Mouse (Mus musculus): ENCODE results near the gene Katnb1.

Katnb1 gene

GRCm38 (mm10) chr8:95080381-95081341 lies at the start of gene Katnb1:
Gene Katnb1, plus strand, starts transcription at chr8:95081186.
- peak within 1 kb of the TSS; percentile 93 for H3K4me3 ChIP-seq (replicated peaks; ENCODE audit: low read length)
- H3K9me3 ChIP-seq (ENCODE audit: low read length), result no peaks in the 10 kb centered on the region
- H3K27me3 ChIP-seq (ENCODE audit: insufficient read depth, low read length), result peaks cover 3% of the 10 kb centered on the region
- no peak for TF ChIP-seq POU5F1 (IDR thresholded peaks at IDR 0.05; ENCODE audit: borderline replicate concordance, low read length)
- TF ChIP-seq CTCF (conservative IDR thresholded peaks at IDR 0.05; ENCODE audit: low read length), result no peak
- TF ChIP-seq NANOG (IDR thresholded peaks at IDR 0.05; ENCODE audit: borderline replicate concordance, low read length), result no peak
- peaks cover 29% of the 10 kb centered on the region for H3K36me3 ChIP-seq (ENCODE audit: insufficient read depth, low read length)
- H3K4me1 ChIP-seq (replicated peaks; ENCODE audit: low read depth, low read length), result peaks cover 48% of the 10 kb centered on the region

DNA sequence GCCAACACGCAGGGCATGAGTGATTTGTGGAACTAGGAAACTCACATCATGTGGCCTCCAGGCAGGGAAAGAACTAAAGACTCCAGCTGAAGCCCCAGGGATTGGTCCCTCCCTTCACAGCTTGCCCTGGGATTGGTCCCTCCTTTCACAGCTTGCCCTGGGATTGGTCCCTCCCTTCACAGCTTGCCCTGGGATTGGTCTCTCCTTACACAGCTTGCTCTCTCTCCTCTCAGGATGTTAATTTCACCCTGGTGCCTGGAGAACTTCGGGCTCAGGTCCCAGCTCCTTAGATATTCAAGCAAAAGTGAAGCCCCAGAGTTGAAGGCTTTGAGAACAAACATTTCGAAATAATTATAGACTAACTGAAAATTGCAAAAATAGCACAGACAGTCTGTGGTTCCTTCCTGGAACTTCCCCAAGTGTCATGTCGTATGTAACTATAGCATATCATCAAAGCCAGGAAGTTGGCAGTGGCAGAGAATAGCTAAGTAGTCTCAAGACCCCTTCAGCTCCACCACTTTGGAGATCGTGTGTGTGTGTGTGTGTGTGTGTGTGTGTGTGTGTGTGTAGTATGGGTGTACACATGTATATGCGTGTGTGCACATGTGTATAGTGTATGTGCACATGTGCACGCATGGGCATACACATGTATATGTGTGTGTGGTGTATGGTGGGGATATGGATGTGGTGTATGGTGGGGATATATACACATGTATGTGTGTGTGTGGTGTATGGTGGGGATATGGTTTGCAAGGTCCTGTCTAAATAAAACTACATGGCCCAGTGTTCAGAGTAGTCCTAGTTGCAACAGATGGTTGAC lies 43.7 kb upstream of the Katnb1 start:
- H3K4me3 ChIP-seq (replicated peaks; ENCODE audit: low read length), result no peak overlapping the region
- H3K4me1 ChIP-seq (replicated peaks; ENCODE audit: low read depth, low read length), result no peaks in the 10 kb centered on the region
- no peaks in the 10 kb centered on the region for H3K9me3 ChIP-seq (ENCODE audit: low read length)
- no peak for TF ChIP-seq POU5F1 (IDR thresholded peaks at IDR 0.05; ENCODE audit: borderline replicate concordance, low read length)
- TF ChIP-seq CTCF (conservative IDR thresholded peaks at IDR 0.05; ENCODE audit: low read length), result no peak
- no peak for TF ChIP-seq NANOG (IDR thresholded peaks at IDR 0.05; ENCODE audit: borderline replicate concordance, low read length)
- no peaks in the 10 kb centered on the region for H3K36me3 ChIP-seq (ENCODE audit: insufficient read depth, low read length)
- H3K27me3 ChIP-seq (ENCODE audit: insufficient read depth, low read length), result peaks cover 2% of the 10 kb centered on the region; the same call in 1 of the 2 replicates

GRCm38 (mm10) chr8:95041883-95042784 lies 38.9 kb upstream of the Katnb1 start:
- Histone ChIP-seq H3K9me3 (ENCODE audit: low read length) (no peaks in the 10 kb centered on the region), H3K36me3 (ENCODE audit: insufficient read depth, low read length) (no peaks in the 10 kb centered on the region), H3K27me3 (ENCODE audit: insufficient read depth, low read length) (no peaks in the 10 kb centered on the region), H3K4me1 (replicated peaks; ENCODE audit: low read depth, low read length) (no peaks in the 10 kb centered on the region), H3K4me3 (replicated peaks; ENCODE audit: low read length) (no peak overlapping the region)
- TF ChIP-seq POU5F1 (IDR thresholded peaks at IDR 0.05; ENCODE audit: borderline replicate concordance, low read length), result no peak
- TF ChIP-seq NANOG (IDR thresholded peaks at IDR 0.05; ENCODE audit: borderline replicate concordance, low read length), result no peak
- no peak for TF ChIP-seq CTCF (conservative IDR thresholded peaks at IDR 0.05; ENCODE audit: low read length)

DNA sequence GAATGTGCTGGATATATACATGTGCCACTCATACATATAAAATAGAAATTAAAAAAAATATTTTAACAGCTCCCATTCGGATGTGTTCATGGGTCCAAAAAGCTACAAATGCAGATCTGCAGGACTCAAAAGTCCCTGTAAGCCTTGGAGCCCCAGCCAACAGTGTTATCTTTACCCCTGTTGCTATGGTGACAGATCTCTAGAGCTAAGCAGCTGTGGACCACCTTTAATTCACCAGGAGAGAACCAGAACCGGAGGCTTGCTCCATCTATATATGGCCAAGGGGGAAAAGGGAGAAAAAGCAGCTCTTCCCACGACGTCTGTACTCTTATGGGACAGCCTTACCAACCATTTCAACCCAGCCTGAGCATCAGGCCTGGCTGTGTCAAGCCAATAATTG lies 36.2 kb upstream of the Katnb1 start:
- no peaks in the 10 kb centered on the region for H3K9me3 ChIP-seq (ENCODE audit: low read length)
- no peak overlapping the region for H3K4me3 ChIP-seq (replicated peaks; ENCODE audit: low read length)
- H3K27me3 ChIP-seq (ENCODE audit: insufficient read depth, low read length), result no peaks in the 10 kb centered on the region
- no peaks in the 10 kb centered on the region for H3K36me3 ChIP-seq (ENCODE audit: insufficient read depth, low read length)
- peaks cover 4% of the 10 kb centered on the region; the same call in 1 of the 2 replicates for H3K4me1 ChIP-seq (replicated peaks; ENCODE audit: low read depth, low read length)
- no peak for TF ChIP-seq POU5F1 (IDR thresholded peaks at IDR 0.05; ENCODE audit: borderline replicate concordance, low read length)
- no peak for TF ChIP-seq CTCF (conservative IDR thresholded peaks at IDR 0.05; ENCODE audit: low read length)
- no peak for TF ChIP-seq NANOG (IDR thresholded peaks at IDR 0.05; ENCODE audit: borderline replicate concordance, low read length)

DNA sequence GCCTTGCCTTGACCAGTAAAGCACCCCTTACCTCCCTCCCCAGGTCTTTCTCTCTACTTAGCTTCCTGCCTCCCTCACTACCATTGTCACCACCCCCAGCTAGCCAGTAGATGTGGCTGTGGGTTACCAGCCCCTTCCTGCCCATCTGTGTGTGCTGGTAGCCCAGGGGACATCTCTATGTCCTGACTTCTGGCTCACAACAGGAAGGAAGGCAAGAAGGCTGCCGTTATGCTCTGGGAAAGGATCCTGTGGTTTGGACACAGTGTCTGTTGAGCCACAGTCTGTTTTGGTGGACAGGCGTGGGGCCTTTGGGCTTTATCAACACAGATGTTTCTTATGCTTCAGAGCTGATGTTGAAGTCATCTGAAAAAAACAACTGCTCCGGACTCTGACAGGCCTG lies 34.0 kb upstream of the Katnb1 start:
- no peaks in the 10 kb centered on the region for H3K27me3 ChIP-seq (ENCODE audit: insufficient read depth, low read length)
- H3K9me3 ChIP-seq (ENCODE audit: low read length), result no peaks in the 10 kb centered on the region
- H3K4me1 ChIP-seq (replicated peaks; ENCODE audit: low read depth, low read length), result peaks cover 4% of the 10 kb centered on the region; the same call in 1 of the 2 replicates
- no peaks in the 10 kb centered on the region for H3K36me3 ChIP-seq (ENCODE audit: insufficient read depth, low read length)
- H3K4me3 ChIP-seq (replicated peaks; ENCODE audit: low read length), result no peak overlapping the region
- TF ChIP-seq POU5F1 (IDR thresholded peaks at IDR 0.05; ENCODE audit: borderline replicate concordance, low read length) (no peak), CTCF (conservative IDR thresholded peaks at IDR 0.05; ENCODE audit: low read length) (no peak), NANOG (IDR thresholded peaks at IDR 0.05; ENCODE audit: borderline replicate concordance, low read length) (no peak)

DNA sequence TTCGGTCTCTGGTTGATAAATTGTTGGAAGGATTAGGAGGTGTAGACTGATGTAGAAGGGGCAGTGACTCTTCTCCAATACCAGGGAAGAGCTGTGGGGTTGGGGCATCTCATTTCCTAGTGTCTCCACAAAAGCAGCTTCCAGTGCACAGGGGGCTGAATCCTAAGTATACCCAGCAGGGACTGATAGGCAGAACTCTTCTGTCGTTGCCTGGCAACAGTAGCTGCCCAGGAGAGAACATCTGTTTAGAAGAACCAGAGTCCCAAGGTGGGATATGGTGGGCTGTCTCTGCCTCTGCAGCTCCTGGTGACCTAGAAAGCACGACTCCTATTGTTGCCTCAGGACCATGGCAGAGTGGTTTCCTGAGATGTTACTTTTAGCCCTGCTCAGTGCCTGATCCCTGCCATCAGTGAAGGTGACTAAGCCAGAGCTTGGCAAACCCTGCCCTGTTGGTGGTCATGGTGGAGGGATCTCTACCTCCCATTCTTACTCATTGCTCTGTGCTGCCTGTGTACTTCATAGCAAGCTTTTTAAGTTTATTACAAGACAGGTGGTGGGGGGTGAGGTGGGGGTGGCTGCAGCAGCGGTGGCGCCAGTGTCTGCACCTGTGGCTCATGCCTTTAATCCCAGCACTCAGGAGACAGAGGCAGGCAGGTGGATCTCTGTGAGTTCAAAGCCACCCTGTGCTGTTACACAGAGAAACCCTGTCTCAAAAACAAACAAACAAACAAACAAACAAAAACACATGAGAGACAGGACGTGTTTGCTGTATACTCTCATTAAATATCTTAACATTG lies 32.9 kb upstream of the Katnb1 start:
- H3K27me3 ChIP-seq (ENCODE audit: insufficient read depth, low read length), result no peaks in the 10 kb centered on the region
- no peaks in the 10 kb centered on the region for H3K36me3 ChIP-seq (ENCODE audit: insufficient read depth, low read length)
- peaks cover 4% of the 10 kb centered on the region; the same call in 1 of the 2 replicates for H3K4me1 ChIP-seq (replicated peaks; ENCODE audit: low read depth, low read length)
- H3K9me3 ChIP-seq (ENCODE audit: low read length), result no peaks in the 10 kb centered on the region
- no peak overlapping the region for H3K4me3 ChIP-seq (replicated peaks; ENCODE audit: low read length)
- no peak for TF ChIP-seq NANOG (IDR thresholded peaks at IDR 0.05; ENCODE audit: borderline replicate concordance, low read length)
- no peak for TF ChIP-seq POU5F1 (IDR thresholded peaks at IDR 0.05; ENCODE audit: borderline replicate concordance, low read length)
- TF ChIP-seq CTCF (conservative IDR thresholded peaks at IDR 0.05; ENCODE audit: low read length), result no peak

- TF ChIP-seq CTCF (conservative IDR thresholded peaks at IDR 0.05; ENCODE audit: low read length), result no peak
- no peak for TF ChIP-seq NANOG (IDR thresholded peaks at IDR 0.05; ENCODE audit: borderline replicate concordance, low read length)
- TF ChIP-seq POU5F1 (IDR thresholded peaks at IDR 0.05; ENCODE audit: borderline replicate concordance, low read length), result no peak
- Histone ChIP-seq H3K4me1 (replicated peaks; ENCODE audit: low read depth, low read length) (peaks cover 4% of the 10 kb centered on the region; the same call in 1 of the 2 replicates), H3K4me3 (replicated peaks; ENCODE audit: low read length) (no peak overlapping the region), H3K27me3 (ENCODE audit: insufficient read depth, low read length) (no peaks in the 10 kb centered on the region), H3K9me3 (ENCODE audit: low read length) (no peaks in the 10 kb centered on the region), H3K36me3 (ENCODE audit: insufficient read depth, low read length) (no peaks in the 10 kb centered on the region)
Observed at GRCm38 (mm10) chr8:95049636-95050035, 31.4 kb upstream of the Katnb1 start.
